18 mouse cellular contexts compared by ENCODE assay signal in the genomic region with DNA sequence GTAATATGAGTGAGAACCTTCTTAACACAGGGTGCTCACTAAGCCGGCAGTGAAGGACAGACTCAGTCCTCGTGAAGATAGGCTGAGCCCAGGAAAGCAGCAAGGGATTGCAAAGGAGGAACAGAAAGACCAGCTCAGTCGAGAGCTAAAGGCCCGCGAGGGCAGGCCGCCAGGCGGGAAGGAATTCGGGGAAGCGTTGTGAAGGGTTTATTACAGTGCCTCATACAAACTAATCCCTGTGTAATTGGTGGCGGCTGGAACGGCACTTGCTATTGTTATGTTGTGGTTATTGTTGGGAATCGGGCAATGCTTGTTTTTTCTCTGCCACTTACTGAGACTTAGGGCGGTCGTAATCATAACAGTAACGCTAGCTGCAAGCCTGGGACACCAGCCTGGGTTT. TPM values are rescaled to one million over a fixed set of nuclear protein-coding genes. Genes with fewer than 3 reads are reported as not detected.
A peak's percentile ranks its signal among the peaks of the same experiment; 100 is the strongest.
DNase-seq lines count a peak whose midpoint lies in the region; ATAC-seq and TF ChIP-seq lines count a peak whose summit lies in the region.
"Had no signal": no experiment of that assay in that cellular context is flagged by ENCODE, and none has a peak within 500 bp of the region (broad histone marks: within the 10 kb centered on the region; RNA-seq: fewer than 3 reads in every experiment).

No protein-coding gene starts in this region.

- ATAC-seq in forebrain, postnatal 0 days: no peak
- ATAC-seq in embryonic facial prominence, embryonic 15.5 days (ENCODE audit: insufficient number of reproducible peaks, low FRiP score, low TSS enrichment, low read depth): no peak
- ATAC-seq in megakaryocyte, adult 5-6 weeks (ENCODE audit: poor library complexity, severe bottlenecking): no peak
- ATAC-seq: liver, postnatal 0 days; Patski had no signal

- H3K27me3 ChIP-seq in forebrain, embryonic 10.5 days (ENCODE audit: poor library complexity, severe bottlenecking): peaks cover 14% of the 10 kb centered on the region; the same call in 1 of the 2 replicates
- no peaks in the 10 kb centered on the region for H3K27me3 ChIP-seq in forebrain, postnatal 0 days (ENCODE audit: insufficient read depth, low read length)
- no peaks in the 10 kb centered on the region for H3K27me3 ChIP-seq in ES-Bruce4 (ENCODE audit: control insufficient read depth, insufficient read depth, low read length, poor library complexity, severe bottlenecking)
- no peaks in the 10 kb centered on the region for H3K27me3 ChIP-seq in embryonic facial prominence, embryonic 15.5 days
- H3K27me3 ChIP-seq: neural tube, embryonic 15.5 days; Patski had no signal

- no peak for TF ChIP-seq POLR2A in ES-Bruce4 (IDR thresholded peaks at IDR 0.05; ENCODE audit: insufficient read depth, low read length)

- H3K36me3 ChIP-seq in forebrain, embryonic 10.5 days (replicated peaks): peaks cover 99% of the 10 kb centered on the region
- H3K36me3 ChIP-seq in forebrain, postnatal 0 days (ENCODE audit: insufficient read depth): peaks cover 77% of the 10 kb centered on the region
- H3K36me3 ChIP-seq in ES-Bruce4 (ENCODE audit: control insufficient read depth, insufficient read depth, low read length, poor library complexity, severe bottlenecking): peaks cover 73% of the 10 kb centered on the region
- H3K36me3 ChIP-seq in embryonic facial prominence, embryonic 15.5 days: peaks cover 79% of the 10 kb centered on the region

- H3K9ac ChIP-seq in forebrain, postnatal 0 days: no peak overlapping the region
- H3K9ac ChIP-seq in ES-Bruce4 (ENCODE audit: low read depth, poor library complexity, severe bottlenecking): no peak overlapping the region
- H3K9ac ChIP-seq in embryonic facial prominence, embryonic 15.5 days: no peak overlapping the region
- H3K9ac ChIP-seq: liver, postnatal 0 days; neural tube, embryonic 15.5 days had no signal

- peaks cover 43% of the 10 kb centered on the region for H3K4me1 ChIP-seq in forebrain, embryonic 10.5 days
- no peaks in the 10 kb centered on the region for H3K4me1 ChIP-seq in forebrain, postnatal 0 days (ENCODE audit: insufficient read depth)
- peaks cover 17% of the 10 kb centered on the region for H3K4me1 ChIP-seq in ES-Bruce4 (ENCODE audit: control insufficient read depth, insufficient read depth, low read length)
- H3K4me1 ChIP-seq in embryonic facial prominence, embryonic 15.5 days: peaks cover 18% of the 10 kb centered on the region

- peak; percentile 29 for DNase-seq in forebrain, embryonic 10.5 days (ENCODE audit: extremely low spot score, low spot score)
- no peak for DNase-seq in forebrain, postnatal 0 days
- DNase-seq in kidney, postnatal 4 days: peak; percentile 55 to 58
- DNase-seq in kidney, postnatal 25 days: no peak
- no peak for DNase-seq in ovary, postnatal 14 days (ENCODE audit: low spot score)
- DNase-seq: adrenal gland, postnatal 36 days; cerebellum, adult 9-10 months; gastrocnemius, postnatal 14 days; kidney, adult 2 months; liver; liver, postnatal 0 days; thymus, postnatal 4 days had no signal

- H3K9me3 ChIP-seq in forebrain, embryonic 10.5 days: no peaks in the 10 kb centered on the region
- no peaks in the 10 kb centered on the region for H3K9me3 ChIP-seq in forebrain, postnatal 0 days (ENCODE audit: low read length)
- H3K9me3 ChIP-seq in ES-Bruce4 (replicated peaks; ENCODE audit: control insufficient read depth, insufficient read depth, low read length, poor library complexity, severe bottlenecking): no peaks in the 10 kb centered on the region
- H3K9me3 ChIP-seq in embryonic facial prominence, embryonic 15.5 days (replicated peaks): no peaks in the 10 kb centered on the region
- H3K9me3 ChIP-seq: neural tube, embryonic 15.5 days had no signal

- no peak overlapping the region for H3K4me2 ChIP-seq in forebrain, postnatal 0 days (ENCODE audit: low read depth)
- H3K4me2 ChIP-seq in embryonic facial prominence, embryonic 15.5 days (replicated peaks): no peak overlapping the region
- H3K4me2 ChIP-seq: neural tube, embryonic 15.5 days had no signal

- peak overlapping the region; percentile 76 for H3K27ac ChIP-seq in forebrain, embryonic 10.5 days
- no peak overlapping the region for H3K27ac ChIP-seq in forebrain, postnatal 0 days (ENCODE audit: low read depth, low read length)
- peak overlapping the region; percentile 22; the same call in 1 of the 2 replicates for H3K27ac ChIP-seq in ES-Bruce4 (ENCODE audit: insufficient read depth, low read length)
- peak overlapping the region; percentile 31; the same call in 1 of the 2 replicates for H3K27ac ChIP-seq in embryonic facial prominence, embryonic 15.5 days (replicated peaks)
- H3K27ac ChIP-seq: macrophage; neural tube, embryonic 15.5 days had no signal

- 43% methylated on average over 15 of the region's 15 CpGs for whole genome bisulfite sequencing in forebrain, embryonic 10.5 days
- 17% methylated on average over 15 of the region's 15 CpGs for WGBS in forebrain, postnatal 0 days
- 36% methylated on average over 15 of the region's 15 CpGs for WGBS in embryonic facial prominence, embryonic 15.5 days

- no peak for TF ChIP-seq CTCF in forebrain, postnatal 0 days (IDR thresholded peaks at IDR 0.05; ENCODE audit: low read depth)
- TF ChIP-seq CTCF in ES-Bruce4 (IDR thresholded peaks at IDR 0.05; ENCODE audit: low read depth, low read length): no peak

- H3K4me3 ChIP-seq in forebrain, embryonic 10.5 days: peak overlapping the region; percentile 19; the same call in 1 of the 2 replicates
- H3K4me3 ChIP-seq in forebrain, postnatal 0 days (ENCODE audit: low read depth, low read length): no peak overlapping the region
- no peak overlapping the region for H3K4me3 ChIP-seq in ES-Bruce4 (ENCODE audit: low read depth, low read length)
- no peak overlapping the region for H3K4me3 ChIP-seq in embryonic facial prominence, embryonic 15.5 days (replicated peaks)
- H3K4me3 ChIP-seq: neural tube, embryonic 15.5 days had no signal

- TF ChIP-seq EP300 in ES-Bruce4 (IDR thresholded peaks at IDR 0.05; ENCODE audit: insufficient read depth, low read depth, low read length): no peak

RNA-seq across cellular contexts. Expression of gene Cisd3, which starts 8.2 kb away (rescaled TPM):
- 17.0 and 21.7 TPM in 2 replicates for polyA plus RNA-seq in forebrain, embryonic 10.5 days (2016; fragmentation: Nextera tagmentation; extraction: Ambion mirVana)
- 14.4 and 15.5 TPM in 2 replicates for total RNA-seq in forebrain, postnatal 0 days (2014; rRNA removed)
- 27.2 and 27.8 TPM in 2 replicates for polyA plus RNA-seq in forebrain, postnatal 0 days (2015; fragmentation: Nextera tagmentation; extraction: Ambion mirVana)
- 62.3 and 77.2 TPM in 2 replicates for polyA plus RNA-seq in ES-Bruce4 (2011; ENCODE audit: insufficient read depth, insufficient read length, low read depth, missing spikeins)
- polyA plus RNA-seq in embryonic facial prominence, embryonic 15.5 days (2015; fragmentation: Nextera tagmentation; extraction: Ambion mirVana): 30.7 and 32.7 TPM in 2 replicates
- total RNA-seq in megakaryocyte, adult 5-6 weeks (2015): 18.7 and 19.8 TPM in 2 replicates
- 2.3 and 12.8 TPM in 2 replicates for total RNA-seq in megakaryocyte, adult 5-6 weeks (2017)

RNA-seq across cellular contexts. Expression of gene Mllt6, which starts 14.2 kb away (rescaled TPM):
- polyA plus RNA-seq in forebrain, embryonic 10.5 days (2016; fragmentation: Nextera tagmentation; extraction: Ambion mirVana): 1.5 and 2.5 TPM in 2 replicates
- 42.2 and 48.1 TPM in 2 replicates for total RNA-seq in forebrain, postnatal 0 days (2014; rRNA removed)
- polyA plus RNA-seq in forebrain, postnatal 0 days (2015; fragmentation: Nextera tagmentation; extraction: Ambion mirVana): 1.7 TPM in 2 replicates
- 23.7 and 25.2 TPM in 2 replicates for polyA plus RNA-seq in ES-Bruce4 (2011; ENCODE audit: insufficient read depth, insufficient read length, low read depth, missing spikeins)
- polyA plus RNA-seq in embryonic facial prominence, embryonic 15.5 days (2015; fragmentation: Nextera tagmentation; extraction: Ambion mirVana): 2.6 and 3.2 TPM in 2 replicates
- 4.3 and 6.3 TPM in 2 replicates for total RNA-seq in megakaryocyte, adult 5-6 weeks (2015)
- 6.9 and 7.1 TPM in 2 replicates for total RNA-seq in megakaryocyte, adult 5-6 weeks (2017)

RNA-seq across cellular contexts. Expression of gene Pcgf2, which starts 22.9 kb away (rescaled TPM):
- polyA plus RNA-seq in forebrain, embryonic 10.5 days (2016; fragmentation: Nextera tagmentation; extraction: Ambion mirVana): 18.4 and 20.9 TPM in 2 replicates
- total RNA-seq in forebrain, postnatal 0 days (2014; rRNA removed): 13.0 and 21.9 TPM in 2 replicates
- 10.0 and 12.6 TPM in 2 replicates for polyA plus RNA-seq in forebrain, postnatal 0 days (2015; fragmentation: Nextera tagmentation; extraction: Ambion mirVana)
- 74.6 and 84.0 TPM in 2 replicates for polyA plus RNA-seq in ES-Bruce4 (2011; ENCODE audit: insufficient read depth, insufficient read length, low read depth, missing spikeins)
- 12.0 and 12.6 TPM in 2 replicates for polyA plus RNA-seq in embryonic facial prominence, embryonic 15.5 days (2015; fragmentation: Nextera tagmentation; extraction: Ambion mirVana)
- total RNA-seq in megakaryocyte, adult 5-6 weeks (2015): 2.8 and 3.1 TPM in 2 replicates
- total RNA-seq in megakaryocyte, adult 5-6 weeks (2017): 1.0 and 2.4 TPM in 2 replicates

RNA-seq across cellular contexts. Expression of gene Psmb3, which starts 25.8 kb away (rescaled TPM):
- polyA plus RNA-seq in forebrain, embryonic 10.5 days (2016; fragmentation: Nextera tagmentation; extraction: Ambion mirVana): 627 and 634 TPM in 2 replicates
- total RNA-seq in forebrain, postnatal 0 days (2014; rRNA removed): 322 and 350 TPM in 2 replicates
- 499 and 621 TPM in 2 replicates for polyA plus RNA-seq in forebrain, postnatal 0 days (2015; fragmentation: Nextera tagmentation; extraction: Ambion mirVana)
- polyA plus RNA-seq in ES-Bruce4 (2011; ENCODE audit: insufficient read depth, insufficient read length, low read depth, missing spikeins): 296 and 332 TPM in 2 replicates
- 440 and 475 TPM in 2 replicates for polyA plus RNA-seq in embryonic facial prominence, embryonic 15.5 days (2015; fragmentation: Nextera tagmentation; extraction: Ambion mirVana)
- total RNA-seq in megakaryocyte, adult 5-6 weeks (2015): 81.0 and 111 TPM in 2 replicates
- 137 and 179 TPM in 2 replicates for total RNA-seq in megakaryocyte, adult 5-6 weeks (2017)

RNA-seq across cellular contexts. Expression of gene Epop, which starts 47.9 kb away (rescaled TPM):
- 11.4 and 11.6 TPM in 2 replicates for polyA plus RNA-seq in forebrain, embryonic 10.5 days (2016; fragmentation: Nextera tagmentation; extraction: Ambion mirVana)
- 5.0 and 6.8 TPM in 2 replicates for total RNA-seq in forebrain, postnatal 0 days (2014; rRNA removed)
- 3.6 and 4.1 TPM in 2 replicates for polyA plus RNA-seq in forebrain, postnatal 0 days (2015; fragmentation: Nextera tagmentation; extraction: Ambion mirVana)
- polyA plus RNA-seq in ES-Bruce4 (2011; ENCODE audit: insufficient read depth, insufficient read length, low read depth, missing spikeins): 39.3 and 44.1 TPM in 2 replicates
- 3.7 and 4.3 TPM in 2 replicates for polyA plus RNA-seq in embryonic facial prominence, embryonic 15.5 days (2015; fragmentation: Nextera tagmentation; extraction: Ambion mirVana)
- 0.18 and 1.2 TPM in 2 replicates for total RNA-seq in megakaryocyte, adult 5-6 weeks (2015)
- total RNA-seq in megakaryocyte, adult 5-6 weeks (2017): 0.40 TPM in 1 of 2 replicates, not detected in the other

Comparison
In these comparisons a context has a peak if more than half of its experiments do, and no peak if none do; other contexts are left out.
1. DNase-seq: peak in forebrain, embryonic 10.5 days (single experiment) and kidney, postnatal 4 days (2 of 2); none in forebrain, postnatal 0 days (single experiment), kidney, postnatal 25 days (0 of 2) and ovary, postnatal 14 days (single experiment).